Mouse (Mus musculus) brain, embryonic 14.5 days (tissue): ENCODE data around the gene Klhl21.

ENCODE experiments used
- CTCF ChIP-seq: fragments of 200-500 bp; IDR thresholded peaks from 2 replicates; pipeline ENCODE4 v1.5.1; 2012; ENCODE audit warnings: inconsistent platforms, mild to moderate bottlenecking, moderate library complexity, borderline replicate concordance; ENCODE audit not compliant: insufficient read depth, insufficient read length; ENCODE audit errors: extremely low read depth
- POLR2A ChIP-seq: fragments of 200-500 bp; IDR thresholded peaks from 2 replicates; pipeline ENCODE4 v1.6.1; 2012; ENCODE audit warnings: mild to moderate bottlenecking, inconsistent platforms, borderline replicate concordance; ENCODE audit not compliant: poor library complexity, insufficient read depth, insufficient read length, severe bottlenecking; ENCODE audit errors: extremely low read depth

- no peak for TF ChIP-seq CTCF
- peak; percentile 48; the same call in 1 of the 2 replicates for TF ChIP-seq POLR2A
Measured at GRCm38 (mm10) chr4:152008622-152009075, at the start of gene Klhl21.
